Mouse (Mus musculus): ENCODE results near the gene Fads2. TPM values are rescaled to one million over a fixed set of nuclear protein-coding genes. Genes with fewer than 3 reads are reported as not detected.

Fads2 gene
- polyA plus RNA-seq, 1 experiment from 2014 or later: 54.3 TPM

GRCm38 (mm10) chr19:10070186-10070980, 31.2 kb downstream of the Fads2 start:
- Histone ChIP-seq H3K9me3 (ENCODE audit: control insufficient read depth, low read length) (no peaks in the 10 kb centered on the region), H3K36me3 (ENCODE audit: control insufficient read depth, insufficient read depth, low read length) (peaks cover 70% of the 10 kb centered on the region), H3K4me2 (no peak overlapping the region), H3K4me1 (replicated peaks; ENCODE audit: control insufficient read depth, insufficient read depth, low read length) (peaks cover 14% of the 10 kb centered on the region), H3K4me3 (ENCODE audit: low read depth, low read length) (no peak overlapping the region), H3K27ac (ENCODE audit: low read depth, low read length) (no peak overlapping the region), H3K9ac (ENCODE audit: low read depth, low read length) (no peak overlapping the region), H3K27me3 (replicated peaks; ENCODE audit: control insufficient read depth, insufficient read depth, low read length) (no peaks in the 10 kb centered on the region)
- DNase-seq (ENCODE audit: low spot score): no peak
- ATAC-seq (replicated peaks; ENCODE audit: low FRiP score): no peak
- WGBS: 88% methylated on average over 8 of the region's 8 CpGs

GRCm38 (mm10) chr19:10067701-10068100, 33.8 kb downstream of the Fads2 start:
- Histone ChIP-seq H3K27ac (ENCODE audit: low read depth, low read length) (no peak overlapping the region), H3K4me3 (ENCODE audit: low read depth, low read length) (no peak overlapping the region), H3K4me2 (no peak overlapping the region), H3K9me3 (ENCODE audit: control insufficient read depth, low read length) (no peaks in the 10 kb centered on the region), H3K4me1 (replicated peaks; ENCODE audit: control insufficient read depth, insufficient read depth, low read length) (peaks cover 25% of the 10 kb centered on the region), H3K9ac (ENCODE audit: low read depth, low read length) (no peak overlapping the region), H3K36me3 (ENCODE audit: control insufficient read depth, insufficient read depth, low read length) (peaks cover 57% of the 10 kb centered on the region), H3K27me3 (replicated peaks; ENCODE audit: control insufficient read depth, insufficient read depth, low read length) (no peaks in the 10 kb centered on the region)
- no peak for DNase-seq (ENCODE audit: low spot score)
- ATAC-seq (replicated peaks; ENCODE audit: low FRiP score): no peak
- whole genome bisulfite sequencing: 96% methylated on average over 7 of the region's 7 CpGs

GRCm38 (mm10) chr19:10066502-10066901, 35.0 kb downstream of the Fads2 start:
- no peak overlapping the region for H3K9ac ChIP-seq (ENCODE audit: low read depth, low read length)
- peaks cover 32% of the 10 kb centered on the region for H3K4me1 ChIP-seq (replicated peaks; ENCODE audit: control insufficient read depth, insufficient read depth, low read length)
- H3K36me3 ChIP-seq (ENCODE audit: control insufficient read depth, insufficient read depth, low read length): peaks cover 58% of the 10 kb centered on the region
- H3K27me3 ChIP-seq (replicated peaks; ENCODE audit: control insufficient read depth, insufficient read depth, low read length): no peaks in the 10 kb centered on the region
- no peak overlapping the region for H3K4me3 ChIP-seq (ENCODE audit: low read depth, low read length)
- no peak overlapping the region for H3K27ac ChIP-seq (ENCODE audit: low read depth, low read length)
- DNase-seq (ENCODE audit: low spot score) (no peak), ATAC-seq (replicated peaks; ENCODE audit: low FRiP score) (no peak)
- WGBS: 87% methylated on average over 3 of the region's 3 CpGs
- H3K9me3 ChIP-seq (ENCODE audit: control insufficient read depth, low read length): no peaks in the 10 kb centered on the region
- H3K4me2 ChIP-seq: no peak overlapping the region

- ATAC-seq (replicated peaks; ENCODE audit: low FRiP score): no peak
- no peak for DNase-seq (ENCODE audit: low spot score)
- no peak overlapping the region for H3K4me2 ChIP-seq
- no peak overlapping the region for H3K4me3 ChIP-seq (ENCODE audit: low read depth, low read length)
- WGBS: 67% methylated on average over 4 of the region's 4 CpGs
- H3K9me3 ChIP-seq (ENCODE audit: control insufficient read depth, low read length): no peaks in the 10 kb centered on the region
- no peaks in the 10 kb centered on the region for H3K27me3 ChIP-seq (replicated peaks; ENCODE audit: control insufficient read depth, insufficient read depth, low read length)
- 0 out of 2 replicates have a peak overlapping the region, but pooled peaks have one; percentile 34 for H3K27ac ChIP-seq (ENCODE audit: low read depth, low read length)
- H3K9ac ChIP-seq (ENCODE audit: low read depth, low read length): no peak overlapping the region
- peaks cover 35% of the 10 kb centered on the region for H3K4me1 ChIP-seq (replicated peaks; ENCODE audit: control insufficient read depth, insufficient read depth, low read length)
- H3K36me3 ChIP-seq (ENCODE audit: control insufficient read depth, insufficient read depth, low read length): peaks cover 56% of the 10 kb centered on the region
Observed at GRCm38 (mm10) chr19:10066189-10066500, 35.4 kb downstream of the Fads2 start.

GRCm38 (mm10) chr19:10065465-10066188, 35.9 kb downstream of the Fads2 start:
- ATAC-seq (replicated peaks; ENCODE audit: low FRiP score) (peak; percentile 19; the same call in 1 of the 2 replicates), DNase-seq (ENCODE audit: low spot score) (no peak)
- no peaks in the 10 kb centered on the region for H3K9me3 ChIP-seq (ENCODE audit: control insufficient read depth, low read length)
- H3K4me3 ChIP-seq (ENCODE audit: low read depth, low read length): no peak overlapping the region
- H3K4me1 ChIP-seq (replicated peaks; ENCODE audit: control insufficient read depth, insufficient read depth, low read length): peaks cover 40% of the 10 kb centered on the region
- 0 out of 2 replicates have a peak overlapping the region, but pooled peaks have one; percentile 34 for H3K27ac ChIP-seq (ENCODE audit: low read depth, low read length)
- peaks cover 52% of the 10 kb centered on the region for H3K36me3 ChIP-seq (ENCODE audit: control insufficient read depth, insufficient read depth, low read length)
- H3K4me2 ChIP-seq: no peak overlapping the region
- H3K27me3 ChIP-seq (replicated peaks; ENCODE audit: control insufficient read depth, insufficient read depth, low read length): no peaks in the 10 kb centered on the region
- H3K9ac ChIP-seq (ENCODE audit: low read depth, low read length): no peak overlapping the region
- WGBS: 66% methylated on average over 5 of the region's 5 CpGs

GRCm38 (mm10) chr19:10064173-10065012, 37.2 kb downstream of the Fads2 start:
- no peak overlapping the region for H3K9ac ChIP-seq (ENCODE audit: low read depth, low read length)
- no peak overlapping the region for H3K4me2 ChIP-seq
- WGBS: 73% methylated on average over 10 of the region's 10 CpGs
- DNase-seq (ENCODE audit: low spot score): no peak
- H3K36me3 ChIP-seq (ENCODE audit: control insufficient read depth, insufficient read depth, low read length): peaks cover 42% of the 10 kb centered on the region
- H3K27ac ChIP-seq (ENCODE audit: low read depth, low read length): peak overlapping the region; percentile 22; the same call in 1 of the 2 replicates
- H3K4me1 ChIP-seq (replicated peaks; ENCODE audit: control insufficient read depth, insufficient read depth, low read length): peaks cover 50% of the 10 kb centered on the region
- H3K9me3 ChIP-seq (ENCODE audit: control insufficient read depth, low read length): no peaks in the 10 kb centered on the region
- ATAC-seq (replicated peaks; ENCODE audit: low FRiP score): no peak
- no peak overlapping the region for H3K4me3 ChIP-seq (ENCODE audit: low read depth, low read length)
- no peaks in the 10 kb centered on the region for H3K27me3 ChIP-seq (replicated peaks; ENCODE audit: control insufficient read depth, insufficient read depth, low read length)

GRCm38 (mm10) chr19:10062862-10063261, 38.7 kb downstream of the Fads2 start:
- DNase-seq (ENCODE audit: low spot score): no peak
- no peak overlapping the region for H3K4me3 ChIP-seq (ENCODE audit: low read depth, low read length)
- H3K4me1 ChIP-seq (replicated peaks; ENCODE audit: control insufficient read depth, insufficient read depth, low read length): peaks cover 52% of the 10 kb centered on the region
- H3K4me2 ChIP-seq: no peak overlapping the region
- 87% methylated on average over 5 of the region's 5 CpGs for WGBS
- H3K27ac ChIP-seq (ENCODE audit: low read depth, low read length): no peak overlapping the region
- no peaks in the 10 kb centered on the region for H3K9me3 ChIP-seq (ENCODE audit: control insufficient read depth, low read length)
- no peaks in the 10 kb centered on the region for H3K27me3 ChIP-seq (replicated peaks; ENCODE audit: control insufficient read depth, insufficient read depth, low read length)
- H3K9ac ChIP-seq (ENCODE audit: low read depth, low read length): no peak overlapping the region
- no peak for ATAC-seq (replicated peaks; ENCODE audit: low FRiP score)
- peaks cover 36% of the 10 kb centered on the region for H3K36me3 ChIP-seq (ENCODE audit: control insufficient read depth, insufficient read depth, low read length)

- no peak for ATAC-seq (replicated peaks; ENCODE audit: low FRiP score)
- H3K4me1 ChIP-seq (replicated peaks; ENCODE audit: control insufficient read depth, insufficient read depth, low read length): peaks cover 54% of the 10 kb centered on the region
- H3K9me3 ChIP-seq (ENCODE audit: control insufficient read depth, low read length): no peaks in the 10 kb centered on the region
- H3K27ac ChIP-seq (ENCODE audit: low read depth, low read length): no peak overlapping the region
- 0 out of 2 replicates have a peak overlapping the region, but pooled peaks have one; percentile 1 for H3K9ac ChIP-seq (ENCODE audit: low read depth, low read length)
- whole genome bisulfite sequencing: 85% methylated on average over 8 of the region's 8 CpGs
- no peak overlapping the region for H3K4me2 ChIP-seq
- peaks cover 30% of the 10 kb centered on the region for H3K36me3 ChIP-seq (ENCODE audit: control insufficient read depth, insufficient read depth, low read length)
- no peak for DNase-seq (ENCODE audit: low spot score)
- H3K4me3 ChIP-seq (ENCODE audit: low read depth, low read length): no peak overlapping the region
- no peaks in the 10 kb centered on the region for H3K27me3 ChIP-seq (replicated peaks; ENCODE audit: control insufficient read depth, insufficient read depth, low read length)
Observed at GRCm38 (mm10) chr19:10062292-10062691, 39.3 kb downstream of the Fads2 start.
